Mouse (Mus musculus): ENCODE data around the gene Dhx9. TPM values are rescaled to one million over a fixed set of nuclear protein-coding genes. Genes with fewer than 3 reads are reported as not detected.

Gene Dhx9
- polyA plus RNA-seq, 1 experiment = 32.5 TPM

- peaks cover 4% of the 10 kb centered on the region for H3K36me3 ChIP-seq (ENCODE audit: control insufficient read depth, insufficient read depth, low read length)
- H3K4me1 ChIP-seq (ENCODE audit: control insufficient read depth, insufficient read depth, low read length) = no peaks in the 10 kb centered on the region
- H3K27ac ChIP-seq (ENCODE audit: control insufficient read depth, insufficient read depth, low read depth, low read length) = no peak overlapping the region
- TF ChIP-seq CTCF (IDR thresholded peaks at IDR 0.05; ENCODE audit: control insufficient read depth, insufficient read depth, insufficient replicate concordance, low read depth, low read length) = no peak
- TF ChIP-seq POLR2A (IDR thresholded peaks at IDR 0.05; ENCODE audit: control insufficient read depth, low read depth, low read length) = no peak
- H3K27me3 ChIP-seq (ENCODE audit: control insufficient read depth, insufficient read depth, low read length) = no peaks in the 10 kb centered on the region
- H3K4me3 ChIP-seq (ENCODE audit: control insufficient read depth, low read depth, low read length) = no peak overlapping the region
Measured at GRCm38 (mm10) chr1:153456137-153456536, 31.3 kb downstream of the Dhx9 start.

GRCm38 (mm10) chr1:153453146-153453642, 34.3 kb downstream of the Dhx9 start:
- Histone ChIP-seq H3K4me1 (ENCODE audit: control insufficient read depth, insufficient read depth, low read length) (no peaks in the 10 kb centered on the region), H3K4me3 (ENCODE audit: control insufficient read depth, low read depth, low read length) (no peak overlapping the region), H3K36me3 (ENCODE audit: control insufficient read depth, insufficient read depth, low read length) (no peaks in the 10 kb centered on the region; the same call in 1 of the 2 replicates), H3K27me3 (ENCODE audit: control insufficient read depth, insufficient read depth, low read length) (no peaks in the 10 kb centered on the region), H3K27ac (ENCODE audit: control insufficient read depth, insufficient read depth, low read depth, low read length) (no peak overlapping the region)
- TF ChIP-seq POLR2A (IDR thresholded peaks at IDR 0.05; ENCODE audit: control insufficient read depth, low read depth, low read length) = no peak
- no peak for TF ChIP-seq CTCF (IDR thresholded peaks at IDR 0.05; ENCODE audit: control insufficient read depth, insufficient read depth, insufficient replicate concordance, low read depth, low read length)

- H3K36me3 ChIP-seq (ENCODE audit: control insufficient read depth, insufficient read depth, low read length) = no peaks in the 10 kb centered on the region; the same call in 1 of the 2 replicates
Measured at GRCm38 (mm10) chr1:153451237-153452154, 36.0 kb downstream of the Dhx9 start.

GRCm38 (mm10) chr1:153446120-153446831, 41.2 kb downstream of the Dhx9 start:
- TF ChIP-seq POLR2A (IDR thresholded peaks at IDR 0.05; ENCODE audit: control insufficient read depth, low read depth, low read length) (no peak), CTCF (IDR thresholded peaks at IDR 0.05; ENCODE audit: control insufficient read depth, insufficient read depth, insufficient replicate concordance, low read depth, low read length) (no peak)
- Histone ChIP-seq H3K27ac (ENCODE audit: control insufficient read depth, insufficient read depth, low read depth, low read length) (no peak overlapping the region), H3K4me1 (ENCODE audit: control insufficient read depth, insufficient read depth, low read length) (no peaks in the 10 kb centered on the region), H3K36me3 (ENCODE audit: control insufficient read depth, insufficient read depth, low read length) (no peaks in the 10 kb centered on the region; the same call in 1 of the 2 replicates), H3K27me3 (ENCODE audit: control insufficient read depth, insufficient read depth, low read length) (no peaks in the 10 kb centered on the region), H3K4me3 (ENCODE audit: control insufficient read depth, low read depth, low read length) (no peak overlapping the region)

More at GRCm38 (mm10) chr1:153451237-153452154, 36.0 kb downstream of the Dhx9 start:
- no peak overlapping the region for H3K4me3 ChIP-seq (ENCODE audit: control insufficient read depth, low read depth, low read length)
- TF ChIP-seq POLR2A (IDR thresholded peaks at IDR 0.05; ENCODE audit: control insufficient read depth, low read depth, low read length) (no peak), CTCF (IDR thresholded peaks at IDR 0.05; ENCODE audit: control insufficient read depth, insufficient read depth, insufficient replicate concordance, low read depth, low read length) (peak; percentile 49; the same call in 1 of the 2 replicates)
- no peaks in the 10 kb centered on the region for H3K27me3 ChIP-seq (ENCODE audit: control insufficient read depth, insufficient read depth, low read length)
- H3K27ac ChIP-seq (ENCODE audit: control insufficient read depth, insufficient read depth, low read depth, low read length) = no peak overlapping the region
- H3K4me1 ChIP-seq (ENCODE audit: control insufficient read depth, insufficient read depth, low read length) = no peaks in the 10 kb centered on the region

GRCm38 (mm10) chr1:153443632-153444031, 43.8 kb downstream of the Dhx9 start:
- Histone ChIP-seq H3K36me3 (ENCODE audit: control insufficient read depth, insufficient read depth, low read length) (peaks cover 3% of the 10 kb centered on the region; the same call in 1 of the 2 replicates), H3K4me1 (ENCODE audit: control insufficient read depth, insufficient read depth, low read length) (no peaks in the 10 kb centered on the region), H3K4me3 (ENCODE audit: control insufficient read depth, low read depth, low read length) (no peak overlapping the region), H3K27ac (ENCODE audit: control insufficient read depth, insufficient read depth, low read depth, low read length) (no peak overlapping the region), H3K27me3 (ENCODE audit: control insufficient read depth, insufficient read depth, low read length) (no peaks in the 10 kb centered on the region)
- no peak for TF ChIP-seq POLR2A (IDR thresholded peaks at IDR 0.05; ENCODE audit: control insufficient read depth, low read depth, low read length)
- TF ChIP-seq CTCF (IDR thresholded peaks at IDR 0.05; ENCODE audit: control insufficient read depth, insufficient read depth, insufficient replicate concordance, low read depth, low read length) = no peak

GRCm38 (mm10) chr1:153443019-153443418, 44.4 kb downstream of the Dhx9 start:
- Histone ChIP-seq H3K36me3 (ENCODE audit: control insufficient read depth, insufficient read depth, low read length) (peaks cover 3% of the 10 kb centered on the region; the same call in 1 of the 2 replicates), H3K27ac (ENCODE audit: control insufficient read depth, insufficient read depth, low read depth, low read length) (no peak overlapping the region), H3K4me3 (ENCODE audit: control insufficient read depth, low read depth, low read length) (no peak overlapping the region), H3K4me1 (ENCODE audit: control insufficient read depth, insufficient read depth, low read length) (no peaks in the 10 kb centered on the region), H3K27me3 (ENCODE audit: control insufficient read depth, insufficient read depth, low read length) (no peaks in the 10 kb centered on the region)
- TF ChIP-seq POLR2A (IDR thresholded peaks at IDR 0.05; ENCODE audit: control insufficient read depth, low read depth, low read length) (no peak), CTCF (IDR thresholded peaks at IDR 0.05; ENCODE audit: control insufficient read depth, insufficient read depth, insufficient replicate concordance, low read depth, low read length) (no peak)

GRCm38 (mm10) chr1:153441656-153442055, 45.8 kb downstream of the Dhx9 start:
- Histone ChIP-seq H3K4me1 (ENCODE audit: control insufficient read depth, insufficient read depth, low read length) (no peaks in the 10 kb centered on the region), H3K36me3 (ENCODE audit: control insufficient read depth, insufficient read depth, low read length) (peaks cover 5% of the 10 kb centered on the region; the same call in 1 of the 2 replicates), H3K27ac (ENCODE audit: control insufficient read depth, insufficient read depth, low read depth, low read length) (no peak overlapping the region), H3K27me3 (ENCODE audit: control insufficient read depth, insufficient read depth, low read length) (no peaks in the 10 kb centered on the region), H3K4me3 (ENCODE audit: control insufficient read depth, low read depth, low read length) (no peak overlapping the region)
- no peak for TF ChIP-seq CTCF (IDR thresholded peaks at IDR 0.05; ENCODE audit: control insufficient read depth, insufficient read depth, insufficient replicate concordance, low read depth, low read length)
- no peak for TF ChIP-seq POLR2A (IDR thresholded peaks at IDR 0.05; ENCODE audit: control insufficient read depth, low read depth, low read length)

Data from testis, adult 2 months (tissue).